Mouse (Mus musculus) kidney, adult 18-20 months (tissue): ENCODE measurements around the gene Dis3.
A peak's percentile ranks its signal among the peaks of the same experiment; 100 is the strongest.

Experiments
- DNase-seq: peaks from one replicate; pipeline ENCODE4 v3.0.0; 2021

Gene Dis3

GRCm38 (mm10) chr14:99099267-99099966 lies at the start of gene Dis3, which contains the start of gene Pibf1:
TSS of gene Dis3 (minus strand) at chr14:99099770.
TSS of gene Pibf1 (plus strand) at chr14:99099424.
- DNase-seq = peak; percentile 99

DNA sequence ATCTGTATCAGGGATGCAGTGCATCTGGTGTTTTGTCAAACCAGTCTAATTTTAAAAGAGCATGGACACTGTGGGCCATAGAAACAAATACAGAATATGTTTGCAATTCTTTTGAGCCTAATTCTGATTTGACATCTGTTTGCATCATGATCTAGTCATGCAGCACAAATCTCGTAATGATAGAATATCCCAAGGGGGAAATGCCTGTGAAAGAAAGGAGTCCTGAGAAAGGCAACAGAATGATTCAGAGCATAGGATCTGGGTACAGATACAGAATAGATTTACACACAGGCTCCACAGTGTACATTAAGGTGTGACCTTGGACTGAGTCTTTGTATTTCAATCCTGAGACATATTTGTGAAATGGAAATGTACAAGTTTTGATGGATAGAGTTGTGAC lies 47.3 kb upstream of the Dis3 start:
- DNase-seq = no peak

DNA sequence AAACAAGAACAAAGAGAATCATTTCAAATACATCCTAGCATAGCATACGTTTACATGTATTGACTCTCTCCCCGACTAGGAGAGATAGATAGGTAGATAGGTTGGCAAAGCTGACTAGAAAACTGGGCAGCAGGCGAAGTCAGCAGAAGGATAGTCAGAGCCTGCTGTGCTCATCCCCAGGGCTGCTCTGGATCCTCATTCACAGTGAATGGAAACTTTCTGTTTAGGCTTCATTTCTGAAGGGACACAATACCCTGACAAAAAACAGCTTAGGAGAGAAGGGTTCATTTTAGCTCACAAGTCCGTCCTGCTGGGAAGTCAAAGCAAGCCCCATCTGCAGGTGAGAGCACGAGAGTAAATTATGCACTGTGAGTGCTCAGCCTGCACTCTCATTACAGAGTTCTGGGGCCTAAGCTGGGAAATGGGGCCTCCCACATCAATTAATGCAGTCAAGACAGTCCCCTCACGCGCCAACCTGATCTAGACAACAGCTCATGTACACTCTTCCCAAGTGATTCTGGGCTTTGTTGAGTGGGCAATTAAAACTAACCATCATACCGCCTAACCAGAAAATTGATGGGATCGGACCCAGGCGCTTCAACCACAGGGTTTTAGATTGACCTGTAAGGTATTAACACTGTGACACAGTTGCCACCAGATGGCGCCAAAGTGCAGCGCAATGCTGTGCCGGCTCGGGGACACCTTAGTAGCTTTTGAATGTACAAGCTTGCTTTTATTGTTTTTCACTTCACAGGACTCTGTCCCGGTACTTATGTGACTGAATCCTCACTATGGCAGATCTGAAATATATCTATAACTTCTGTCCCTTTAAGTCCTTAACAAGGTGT lies 42.4 kb upstream of the Dis3 start:
- DNase-seq = peak; percentile 78

GRCm38 (mm10) chr14:99140036-99140435 lies 40.5 kb upstream of the Dis3 start:
- no peak for DNase-seq

DNA sequence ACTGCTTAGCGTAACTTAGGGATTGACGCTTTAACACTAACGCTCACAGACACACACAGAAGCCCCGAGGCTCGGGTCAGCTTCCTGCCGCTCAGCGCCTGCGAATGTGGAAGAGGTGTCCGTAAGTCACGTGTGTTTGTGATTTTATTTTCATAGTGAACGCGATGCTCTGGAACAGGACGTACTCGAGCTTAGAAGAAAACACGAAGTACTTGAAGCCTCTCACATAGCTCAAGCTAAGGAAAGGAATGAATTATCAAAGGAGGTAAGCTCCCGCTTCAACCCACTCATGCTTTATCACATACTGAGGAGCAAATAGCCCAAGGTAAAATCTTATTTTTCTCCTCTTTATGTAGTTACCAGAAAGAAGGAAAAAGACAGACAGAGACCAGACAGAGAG lies 36.7 kb upstream of the Dis3 start:
- DNase-seq = no peak

DNA sequence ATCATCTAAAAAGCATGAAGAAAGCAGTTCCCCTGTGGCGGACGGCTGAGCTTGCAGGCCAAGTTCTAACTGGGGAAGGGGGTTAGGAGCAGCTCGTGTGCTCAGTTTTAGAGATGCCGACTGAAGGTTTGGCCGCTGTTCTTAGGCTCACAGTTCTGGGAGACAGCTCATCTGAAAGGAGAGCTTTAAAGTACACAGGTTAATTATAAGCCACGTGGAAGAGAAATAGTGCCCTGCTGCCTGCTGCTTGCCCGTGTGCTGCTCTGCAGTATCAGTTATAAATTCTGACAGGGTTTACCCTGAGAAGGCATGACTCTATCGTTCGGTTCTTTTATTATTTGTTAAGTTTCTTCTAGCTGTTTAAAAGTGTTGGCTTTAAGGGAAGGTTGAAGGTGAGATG lies 36.2 kb upstream of the Dis3 start:
- no peak for DNase-seq

DNA sequence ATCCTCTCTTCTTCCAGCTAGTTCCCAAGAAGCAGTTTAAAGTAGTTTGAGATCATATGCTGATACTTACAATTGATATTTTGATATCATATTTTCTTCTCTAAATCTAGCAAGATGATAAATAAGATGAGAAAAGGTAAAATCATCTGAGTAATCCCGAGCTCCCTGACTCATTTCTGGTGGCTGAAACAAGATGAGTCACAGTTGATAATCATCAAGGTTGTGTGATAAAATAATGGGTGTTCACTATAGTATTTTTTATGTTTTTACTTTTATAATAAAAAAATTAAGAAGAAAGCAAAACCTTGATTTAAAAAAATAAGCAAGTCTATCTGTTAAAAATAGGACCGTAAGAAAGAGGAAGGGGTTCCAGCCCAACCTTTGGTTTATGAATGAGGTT lies 34.5 kb upstream of the Dis3 start:
- no peak for DNase-seq

DNA sequence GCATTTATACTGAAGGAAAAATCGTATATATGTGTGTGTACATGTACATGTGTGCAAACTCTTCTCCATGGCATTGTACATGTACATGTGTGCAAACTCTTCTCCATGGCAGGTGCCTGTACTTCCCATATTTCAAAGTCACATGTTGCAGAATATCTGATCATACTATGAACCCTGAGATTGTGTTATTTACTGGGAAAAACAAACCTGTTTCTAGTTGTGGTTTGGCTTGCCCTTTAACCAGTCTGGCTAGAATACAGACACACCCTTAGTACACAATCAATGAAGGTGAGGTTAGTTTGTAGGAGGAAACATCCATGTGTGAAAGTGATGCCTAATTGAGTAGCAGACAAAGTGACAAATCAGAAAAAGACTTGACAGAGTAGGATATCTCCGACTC lies 29.5 kb upstream of the Dis3 start:
- no peak for DNase-seq

GRCm38 (mm10) chr14:99127509-99127908 lies 27.9 kb upstream of the Dis3 start:
- no peak for DNase-seq

GRCm38 (mm10) chr14:99126713-99127112 lies 27.1 kb upstream of the Dis3 start:
- no peak for DNase-seq

DNA sequence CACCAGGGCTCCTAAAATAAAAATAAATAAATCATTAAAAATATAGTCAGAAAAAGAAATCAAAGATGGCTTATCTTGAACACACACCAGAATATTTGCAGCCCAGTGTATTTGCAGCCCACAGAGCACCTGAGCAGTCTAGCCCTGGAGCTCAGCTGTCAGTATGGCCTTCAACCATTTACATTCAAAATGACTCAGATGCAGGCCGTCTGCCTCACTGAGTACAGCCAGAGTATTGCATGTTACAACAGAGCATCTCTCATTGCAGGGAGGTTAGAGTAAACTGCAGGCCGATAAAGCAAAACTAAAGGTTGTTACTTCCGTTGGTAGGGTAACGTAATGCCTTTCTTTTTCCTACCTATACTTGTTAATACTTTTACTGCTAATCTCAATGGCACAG lies 24.5 kb upstream of the Dis3 start:
- DNase-seq = no peak

DNA sequence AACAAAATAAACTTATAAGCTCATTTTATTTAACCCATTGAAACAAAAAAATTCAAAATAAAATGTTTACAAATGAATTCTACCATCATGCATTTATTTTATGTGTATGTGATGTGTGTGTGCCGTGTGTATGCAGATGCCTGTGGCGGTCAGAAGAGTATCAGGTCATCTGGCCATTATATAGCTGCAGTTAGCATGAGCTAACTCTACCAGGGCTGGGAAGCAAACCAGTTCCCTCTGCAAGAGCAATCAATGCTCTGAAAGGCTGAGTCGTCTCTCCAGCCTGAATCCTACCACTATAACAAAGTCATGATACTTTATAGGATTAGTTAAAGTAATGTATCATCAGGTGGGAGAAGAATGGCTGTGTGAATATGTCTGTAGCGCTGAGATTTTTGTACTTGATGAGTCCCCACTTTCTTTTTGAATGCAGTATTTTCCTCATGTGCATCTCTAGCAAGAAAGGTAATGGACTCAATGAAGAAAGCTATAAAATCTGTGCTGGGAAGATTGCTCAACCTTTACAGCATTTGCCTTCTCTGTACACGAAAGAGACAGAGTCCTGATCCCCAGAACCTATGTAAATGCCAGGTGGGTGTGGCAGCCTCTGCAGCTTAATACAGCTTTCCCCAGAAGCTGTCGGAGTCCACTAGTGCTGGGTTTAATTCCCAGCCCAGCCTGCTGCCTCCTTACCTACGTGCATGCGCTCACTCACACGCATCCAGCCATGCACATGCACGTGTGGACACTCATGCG lies 22.2 kb upstream of the Dis3 start:
- DNase-seq = no peak

DNA sequence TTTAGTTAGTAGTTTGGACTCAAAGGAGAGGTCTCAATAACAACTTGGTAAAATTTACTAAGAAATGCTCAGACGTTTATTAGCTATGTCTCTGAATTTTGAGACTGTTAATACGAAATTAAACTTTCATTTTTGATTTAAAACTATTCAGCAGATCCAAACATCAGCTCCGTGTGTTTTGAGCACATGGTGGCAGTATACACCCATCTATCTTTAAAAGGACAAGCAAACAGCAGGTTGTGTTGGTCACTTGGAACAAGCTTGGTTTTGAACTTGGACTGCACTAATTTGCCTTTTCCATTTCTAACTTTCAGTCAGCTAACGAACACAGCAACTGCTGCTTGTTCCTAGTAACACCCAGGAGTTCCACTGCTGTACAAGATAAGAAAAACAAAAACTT lies 18.0 kb upstream of the Dis3 start:
- DNase-seq = no peak

DNA sequence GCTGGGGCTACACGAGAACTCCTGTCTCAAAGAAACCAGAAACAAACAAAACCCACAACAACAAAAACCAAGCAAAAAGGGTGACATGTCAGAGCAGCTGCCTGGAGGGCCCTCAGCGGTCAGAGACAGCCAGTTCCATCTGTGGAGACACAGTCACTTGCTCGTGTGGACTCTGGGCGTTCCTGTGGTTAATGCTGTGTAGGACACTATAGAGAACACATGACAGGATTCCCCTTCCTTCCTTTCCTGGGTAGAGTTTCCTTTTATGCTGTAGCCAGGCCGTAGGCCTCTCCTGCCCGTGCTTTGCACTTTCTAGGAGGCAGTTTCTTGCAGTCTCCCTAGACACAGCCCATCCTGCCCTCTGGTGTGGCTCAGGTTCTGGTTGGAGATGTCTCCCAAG lies 9.2 kb upstream of the Dis3 start:
- DNase-seq = no peak

DNA sequence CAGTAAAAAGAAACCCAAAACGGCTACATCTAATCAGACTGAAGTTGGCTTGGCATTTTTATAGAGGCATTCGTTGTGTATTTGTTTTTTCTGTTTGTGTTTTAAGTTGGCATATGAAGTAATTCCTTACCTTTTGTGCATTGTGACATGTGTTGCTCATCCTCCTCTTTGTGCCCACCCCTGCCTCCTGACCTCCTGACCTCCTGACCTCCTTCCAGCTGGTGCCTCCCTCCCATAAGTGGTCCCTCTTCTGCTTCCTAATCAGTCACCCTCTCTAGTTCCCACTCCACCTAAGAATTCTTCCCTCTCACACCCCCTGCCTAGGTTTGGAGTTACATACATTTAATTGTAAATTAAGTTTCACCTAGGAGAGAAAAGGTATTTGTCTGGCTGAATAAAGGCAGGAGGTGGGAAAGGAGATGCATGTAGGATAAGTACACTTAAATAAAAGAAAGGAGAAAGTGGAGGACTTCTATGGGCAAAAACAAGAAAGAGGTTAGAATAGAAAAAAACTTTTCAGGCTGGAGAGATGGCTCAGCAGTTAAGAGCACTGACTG lies 8.1 kb upstream of the Dis3 start:
- no peak for DNase-seq

GRCm38 (mm10) chr14:99106671-99107070 lies 7.1 kb upstream of the Dis3 start:
- DNase-seq = no peak

GRCm38 (mm10) chr14:99104542-99105123 lies 5.1 kb upstream of the Dis3 start:
- no peak for DNase-seq

DNA sequence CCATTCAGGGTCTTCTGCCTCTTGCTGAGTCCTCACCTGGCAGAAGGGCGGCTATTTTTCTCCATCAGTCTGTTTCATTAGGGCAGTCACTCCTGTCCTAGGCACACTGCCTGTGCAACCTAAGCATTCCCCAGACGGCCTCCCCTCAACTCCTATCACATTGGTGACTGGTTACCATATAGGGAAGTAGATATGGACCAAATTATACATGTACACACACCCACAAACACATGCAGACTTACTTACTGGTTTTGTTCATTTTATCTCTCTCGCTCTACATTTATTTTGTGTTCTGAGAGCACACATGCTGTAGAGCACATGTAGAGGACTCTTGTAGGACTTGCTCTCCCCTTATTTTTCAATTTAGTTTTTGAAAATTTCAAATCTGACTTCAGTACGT lies 3.5 kb upstream of the Dis3 start:
- DNase-seq = no peak

DNA sequence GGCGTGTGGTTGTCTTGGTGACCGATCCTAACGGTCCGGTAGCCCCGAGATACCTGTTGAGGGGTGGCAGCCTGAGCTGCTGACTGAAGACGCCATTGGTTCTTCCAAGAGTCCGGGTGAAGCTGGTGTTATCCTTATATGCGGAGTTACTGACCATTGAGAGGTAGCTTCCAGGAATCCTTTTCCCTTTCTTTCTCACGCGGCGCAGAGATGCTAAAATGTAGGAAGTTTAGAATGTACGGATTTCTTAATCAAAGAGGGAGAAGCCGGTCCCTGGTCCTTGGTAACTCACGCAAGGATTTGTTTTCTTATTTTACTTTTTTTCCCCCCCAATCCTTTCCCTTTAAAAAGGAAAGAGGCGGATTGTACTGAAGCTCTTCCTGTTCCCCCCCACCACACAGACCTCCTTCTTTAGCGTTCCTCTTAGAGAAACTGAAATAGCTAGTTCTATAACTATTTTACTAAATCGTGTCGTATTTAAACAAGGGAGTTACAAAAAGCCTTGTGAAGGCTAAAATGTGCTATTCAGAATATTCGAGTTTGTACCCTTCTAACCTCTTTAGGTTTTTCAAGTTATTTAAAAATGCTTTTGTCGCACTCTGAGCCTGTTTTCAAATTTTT lies 507 bp upstream of the Dis3 start:
- DNase-seq = no peak

DNA sequence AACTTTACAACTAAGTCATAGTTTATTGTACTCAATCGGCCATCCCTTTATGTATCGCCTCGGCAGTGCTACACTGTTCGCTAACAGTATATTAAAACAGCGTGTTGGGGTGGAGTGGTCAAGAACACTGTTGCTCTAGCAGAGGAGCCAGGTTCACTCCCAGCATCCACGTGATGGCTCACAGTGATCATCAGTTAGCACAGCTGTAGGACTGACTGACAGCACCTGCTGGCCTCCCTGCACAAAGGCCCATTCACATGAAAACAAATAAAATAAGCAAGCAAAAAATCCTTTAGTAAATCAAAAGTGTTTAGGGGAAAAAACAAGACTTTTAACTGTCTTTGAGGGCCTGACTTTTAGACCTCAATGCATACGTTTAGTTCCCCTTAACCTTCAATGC lies 10.6 kb downstream of the Dis3 start:
- DNase-seq = no peak

GRCm38 (mm10) chr14:99071146-99071545 lies 28.4 kb downstream of the Dis3 start:
- no peak for DNase-seq

GRCm38 (mm10) chr14:99063091-99063490 lies 36.5 kb downstream of the Dis3 start:
- DNase-seq = no peak

DNA sequence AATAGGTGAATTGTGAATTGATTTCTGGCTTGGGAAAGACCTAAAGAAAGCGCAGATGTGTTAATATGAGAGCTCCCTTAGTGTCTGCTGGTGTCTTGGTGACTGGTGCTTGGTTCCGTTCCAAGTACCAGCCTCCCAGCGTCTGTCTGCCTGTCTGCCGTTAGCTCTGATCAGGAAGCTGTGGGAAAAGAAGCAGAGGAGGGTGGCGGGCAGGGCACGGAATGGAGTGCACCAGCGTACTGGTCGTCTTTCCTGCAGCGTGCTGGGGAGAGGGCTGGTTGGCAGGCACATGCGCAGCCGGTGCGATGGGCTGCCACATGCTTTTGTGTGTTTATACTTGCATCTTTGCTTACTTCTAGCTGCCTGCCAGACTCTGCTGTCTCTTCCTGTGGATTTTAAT lies 39.0 kb downstream of the Dis3 start:
- DNase-seq = no peak
